Mouse (Mus musculus) kidney, postnatal 25 days (tissue): ENCODE measurements around the gene 1700022I11Rik.

ENCODE experiments used
- DNase-seq, 2 experiments: peaks; one replicate each; pipeline ENCODE4 v3.0.0; 2021; ENCODE audit warnings: mixed read lengths in 2 of 2

Gene 1700022I11Rik

GRCm38 (mm10) chr4:43004951-43005350, 35.5 kb downstream of the 1700022I11Rik start:
- no peak for DNase-seq

- DNase-seq = peak; percentile 60 to 69
Measured at GRCm38 (mm10) chr4:43005765-43006164, 36.4 kb downstream of the 1700022I11Rik start.

- DNase-seq = peak; percentile 89 to 94
Measured at GRCm38 (mm10) chr4:43010161-43011038, 41.0 kb downstream of the 1700022I11Rik start, which contains the start of gene Fancg. Gene Fancg (minus strand): TSS chr4:43010506.

GRCm38 (mm10) chr4:43012091-43012490, 42.7 kb downstream of the 1700022I11Rik start:
- no peak for DNase-seq

GRCm38 (mm10) chr4:43018156-43018555, 48.8 kb downstream of the 1700022I11Rik start:
- DNase-seq = no peak

GRCm38 (mm10) chr4:43019176-43019575, 49.8 kb downstream of the 1700022I11Rik start:
- no peak for DNase-seq

GRCm38 (mm10) chr4:43019641-43020465, 50.4 kb downstream of the 1700022I11Rik start:
- no peak for DNase-seq

GRCm38 (mm10) chr4:43020876-43021275, 51.5 kb downstream of the 1700022I11Rik start:
- DNase-seq = no peak

GRCm38 (mm10) chr4:43021341-43021740, 51.9 kb downstream of the 1700022I11Rik start:
- no peak for DNase-seq

- no peak for DNase-seq
Measured at GRCm38 (mm10) chr4:43024673-43025072, 55.3 kb downstream of the 1700022I11Rik start.

- DNase-seq = peak; percentile 96
Measured at GRCm38 (mm10) chr4:43025084-43025960, 55.9 kb downstream of the 1700022I11Rik start, which contains the start of gene Pigo. Gene Pigo (minus strand): TSS chr4:43025819.

GRCm38 (mm10) chr4:43029121-43029520, 59.7 kb downstream of the 1700022I11Rik start:
- no peak for DNase-seq

- DNase-seq = no peak
Measured at GRCm38 (mm10) chr4:43029749-43030148, 60.3 kb downstream of the 1700022I11Rik start.

- DNase-seq = no peak
Measured at GRCm38 (mm10) chr4:43030352-43030751, 60.9 kb downstream of the 1700022I11Rik start.

GRCm38 (mm10) chr4:43030780-43031230, 61.4 kb downstream of the 1700022I11Rik start:
- peak; percentile 52 to 82 for DNase-seq

- peak; percentile 96 to 97 for DNase-seq
Measured at GRCm38 (mm10) chr4:43031237-43031995, 62.0 kb downstream of the 1700022I11Rik start, which contains the start of gene Stoml2. Gene Stoml2 (minus strand): TSS chr4:43031710.

GRCm38 (mm10) chr4:43032501-43032900, 63.1 kb downstream of the 1700022I11Rik start:
- no peak for DNase-seq
